Mouse (Mus musculus): Measurements from ENCODE around the gene Heatr5b. TPM values are rescaled to one million over a fixed set of nuclear protein-coding genes. Genes with fewer than 3 reads are reported as not detected.

The Heatr5b gene
- polyA plus RNA-seq, 1 experiment from 2014 or later: 19.8 TPM

DNA sequence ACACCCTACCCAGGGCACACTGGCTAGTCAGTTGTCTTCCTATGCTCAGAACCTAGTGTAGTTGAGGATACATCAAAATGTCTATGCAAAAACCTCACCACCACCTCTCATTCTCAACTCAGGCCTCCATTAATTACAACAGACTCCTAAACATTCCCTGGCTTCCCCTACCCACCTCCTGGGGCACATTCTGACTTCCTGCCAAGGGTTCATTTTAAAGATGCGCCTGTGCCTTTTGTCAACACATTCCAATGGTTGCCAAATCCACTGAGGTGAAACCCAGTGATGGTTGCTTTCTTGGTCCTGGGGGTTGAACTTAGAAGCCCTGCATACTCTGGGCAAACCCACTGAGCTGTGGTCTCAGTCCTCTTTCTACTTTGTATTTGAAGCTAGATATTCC is 103.1 kb downstream of the Heatr5b start:
- H3K27me3 ChIP-seq (ENCODE audit: control insufficient read depth, insufficient read depth, low read length): no peaks in the 10 kb centered on the region
- H3K36me3 ChIP-seq (ENCODE audit: control insufficient read depth, insufficient read depth, low read length): no peaks in the 10 kb centered on the region
- no peak overlapping the region for H3K4me2 ChIP-seq (ENCODE audit: low read depth, low read length, severe bottlenecking)
- DNase-seq (ENCODE audit: low spot score): no peak
- H3K27ac ChIP-seq (ENCODE audit: low read depth, low read length): no peak overlapping the region
- H3K4me3 ChIP-seq (ENCODE audit: low read depth, low read length): no peak overlapping the region
- no peak for ATAC-seq (replicated peaks; ENCODE audit: low FRiP score)
- H3K9me3 ChIP-seq (ENCODE audit: control insufficient read depth, low read length): no peaks in the 10 kb centered on the region
- H3K9ac ChIP-seq (ENCODE audit: low read length): no peak overlapping the region
- H3K4me1 ChIP-seq (replicated peaks; ENCODE audit: control insufficient read depth, insufficient read depth, low read length): peaks cover 8% of the 10 kb centered on the region; the same call in 1 of the 2 replicates
- WGBS: 66% methylated on average over 1 of the region's 1 CpGs

DNA sequence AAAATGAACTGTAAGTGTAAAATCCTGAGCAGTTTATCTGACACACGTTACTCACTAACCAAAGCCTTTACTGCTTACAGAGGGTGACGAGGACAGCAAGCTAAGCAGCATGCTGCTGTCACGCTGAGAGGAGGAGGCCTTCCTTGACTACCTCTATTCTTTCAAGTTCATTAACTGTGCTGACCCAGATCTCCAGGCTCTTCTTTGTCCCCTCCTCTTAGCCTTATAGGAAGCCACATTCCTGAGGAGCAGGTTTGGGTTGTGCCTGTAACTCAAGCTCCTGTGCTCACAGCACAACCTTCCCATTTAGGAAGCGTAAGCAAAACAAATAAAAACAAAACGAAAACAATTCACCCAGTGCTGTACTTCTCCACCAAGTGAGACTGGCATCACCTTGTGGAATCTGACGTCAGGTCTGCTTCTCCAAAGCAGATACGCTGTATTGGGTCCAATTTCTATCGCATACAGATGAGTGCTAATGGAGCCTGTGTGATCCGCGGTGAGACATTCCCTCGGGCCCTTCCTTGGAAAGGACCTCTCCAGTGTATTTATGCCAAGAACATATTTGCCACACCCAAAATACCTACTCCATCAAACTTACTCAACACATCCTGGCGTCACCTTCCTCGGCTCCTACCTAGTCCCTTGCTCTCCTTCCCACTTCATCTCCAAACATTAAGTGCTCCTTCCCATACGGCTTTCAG is 108.3 kb downstream of the Heatr5b start:
- WGBS: 82% methylated on average over 14 of the region's 14 CpGs
- Histone ChIP-seq H3K36me3 (ENCODE audit: control insufficient read depth, insufficient read depth, low read length) (no peaks in the 10 kb centered on the region), H3K4me1 (replicated peaks; ENCODE audit: control insufficient read depth, insufficient read depth, low read length) (no peaks in the 10 kb centered on the region), H3K27ac (ENCODE audit: low read depth, low read length) (no peak overlapping the region), H3K9me3 (ENCODE audit: control insufficient read depth, low read length) (no peaks in the 10 kb centered on the region), H3K9ac (ENCODE audit: low read length) (no peak overlapping the region), H3K4me3 (ENCODE audit: low read depth, low read length) (no peak overlapping the region), H3K27me3 (ENCODE audit: control insufficient read depth, insufficient read depth, low read length) (no peaks in the 10 kb centered on the region), H3K4me2 (ENCODE audit: low read depth, low read length, severe bottlenecking) (no peak overlapping the region)
- no peak for DNase-seq (ENCODE audit: low spot score)
- no peak for ATAC-seq (replicated peaks; ENCODE audit: low FRiP score)

DNA sequence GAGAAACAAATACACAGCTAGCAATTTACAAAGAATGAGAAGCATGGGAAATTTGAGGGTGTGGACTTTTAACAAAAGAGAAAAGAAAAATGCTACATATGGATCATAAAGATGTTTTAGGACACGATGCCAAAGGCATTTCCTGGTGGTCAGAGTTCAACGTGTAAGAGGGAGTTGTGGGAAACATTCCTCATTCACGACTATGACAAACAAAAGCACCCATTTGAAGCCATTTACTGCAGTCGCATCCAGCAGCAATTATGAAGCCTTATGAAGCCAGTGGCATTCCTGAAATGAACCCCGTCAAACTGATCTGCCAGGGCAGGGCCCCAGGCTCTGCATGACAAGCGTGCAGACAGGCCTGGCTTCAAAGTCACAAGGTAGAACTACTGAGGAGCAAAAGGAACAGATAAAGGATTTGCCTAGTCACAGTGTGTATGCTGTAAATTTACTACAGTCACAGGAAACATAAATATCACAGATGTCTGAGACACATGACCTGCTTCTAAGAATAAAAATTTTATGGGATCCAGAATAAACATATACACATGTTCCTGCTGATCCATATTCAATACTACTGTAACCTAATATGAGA is 110.6 kb downstream of the Heatr5b start:
- Histone ChIP-seq H3K27me3 (ENCODE audit: control insufficient read depth, insufficient read depth, low read length) (no peaks in the 10 kb centered on the region), H3K9me3 (ENCODE audit: control insufficient read depth, low read length) (no peaks in the 10 kb centered on the region), H3K9ac (ENCODE audit: low read length) (no peak overlapping the region), H3K36me3 (ENCODE audit: control insufficient read depth, insufficient read depth, low read length) (no peaks in the 10 kb centered on the region), H3K4me2 (ENCODE audit: low read depth, low read length, severe bottlenecking) (no peak overlapping the region), H3K4me3 (ENCODE audit: low read depth, low read length) (no peak overlapping the region), H3K4me1 (replicated peaks; ENCODE audit: control insufficient read depth, insufficient read depth, low read length) (no peaks in the 10 kb centered on the region), H3K27ac (ENCODE audit: low read depth, low read length) (no peak overlapping the region)
- no peak for ATAC-seq (replicated peaks; ENCODE audit: low FRiP score)
- WGBS: 84% methylated on average over 6 of the region's 6 CpGs
- no peak for DNase-seq (ENCODE audit: low spot score)

DNA sequence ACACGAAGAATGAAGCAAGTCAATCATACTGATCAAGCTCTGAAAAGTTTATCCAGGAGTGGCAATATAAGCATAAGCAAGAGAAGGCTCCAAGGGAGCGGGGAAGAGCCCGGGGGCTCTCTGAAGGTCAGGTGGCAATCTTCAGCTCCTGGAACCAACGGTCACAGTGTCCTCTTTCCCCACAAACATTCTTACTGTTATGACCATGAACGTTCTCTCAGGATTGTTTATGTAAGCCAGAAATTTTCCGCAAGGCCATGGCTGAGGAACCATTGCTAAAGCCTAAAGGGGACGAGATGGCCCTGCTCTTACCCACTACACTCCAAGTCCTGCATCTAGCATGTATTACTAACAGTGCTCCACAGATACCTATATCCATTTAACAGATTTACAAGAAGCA is 113.5 kb downstream of the Heatr5b start:
- no peak for DNase-seq (ENCODE audit: low spot score)
- no peak for ATAC-seq (replicated peaks; ENCODE audit: low FRiP score)
- no peaks in the 10 kb centered on the region for H3K4me1 ChIP-seq (replicated peaks; ENCODE audit: control insufficient read depth, insufficient read depth, low read length)
- H3K36me3 ChIP-seq (ENCODE audit: control insufficient read depth, insufficient read depth, low read length): peaks cover 2% of the 10 kb centered on the region; the same call in 1 of the 2 replicates
- WGBS: 90% methylated on average over 7 of the region's 7 CpGs
- no peaks in the 10 kb centered on the region for H3K9me3 ChIP-seq (ENCODE audit: control insufficient read depth, low read length)
- no peak overlapping the region for H3K9ac ChIP-seq (ENCODE audit: low read length)
- no peaks in the 10 kb centered on the region for H3K27me3 ChIP-seq (ENCODE audit: control insufficient read depth, insufficient read depth, low read length)
- no peak overlapping the region for H3K4me3 ChIP-seq (ENCODE audit: low read depth, low read length)
- H3K27ac ChIP-seq (ENCODE audit: low read depth, low read length): no peak overlapping the region
- no peak overlapping the region for H3K4me2 ChIP-seq (ENCODE audit: low read depth, low read length, severe bottlenecking)

DNA sequence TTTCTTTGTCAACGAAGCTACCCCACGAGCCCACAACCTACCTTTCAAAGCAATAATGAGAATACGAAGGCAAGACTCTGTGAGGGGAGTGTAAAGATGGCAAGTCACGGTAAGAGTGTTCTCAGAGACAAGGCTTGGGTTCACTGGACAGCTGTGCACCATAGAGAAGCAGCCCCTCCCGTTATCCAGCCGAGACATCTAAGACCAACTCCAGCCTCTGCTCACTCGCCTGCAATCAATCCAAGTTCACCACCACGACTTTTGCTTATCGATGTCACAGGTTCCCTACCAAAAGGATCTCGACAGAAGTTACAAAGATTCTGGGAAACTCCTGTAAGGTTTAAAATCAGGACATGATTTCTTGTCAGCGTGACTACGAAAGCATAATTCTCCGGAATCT is 116.1 kb downstream of the Heatr5b start:
- no peaks in the 10 kb centered on the region for H3K4me1 ChIP-seq (replicated peaks; ENCODE audit: control insufficient read depth, insufficient read depth, low read length)
- H3K27ac ChIP-seq (ENCODE audit: low read depth, low read length): no peak overlapping the region

DNA sequence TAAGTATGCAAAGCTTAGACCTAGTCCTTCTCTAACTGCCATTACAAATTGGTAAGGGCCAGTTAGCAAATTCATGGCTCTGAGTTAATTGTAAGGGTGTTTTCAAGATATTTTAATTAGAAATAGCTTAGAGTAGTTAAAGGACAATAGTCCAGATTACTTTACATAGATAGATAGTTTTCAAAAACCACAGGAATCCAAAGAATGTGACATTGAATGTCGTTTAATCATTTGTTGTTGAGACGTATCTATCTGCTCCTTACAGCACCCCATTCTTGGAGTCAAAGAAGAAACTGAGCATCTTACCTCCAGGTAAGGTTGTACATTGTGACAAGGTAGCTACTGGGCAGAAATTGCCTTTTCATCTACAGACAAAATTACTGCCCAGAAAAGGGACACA is 124.9 kb downstream of the Heatr5b start:
- no peaks in the 10 kb centered on the region for H3K9me3 ChIP-seq (ENCODE audit: control insufficient read depth, low read length)
- WGBS: 76% methylated on average over 2 of the region's 2 CpGs
- ATAC-seq (replicated peaks; ENCODE audit: low FRiP score) (no peak), DNase-seq (ENCODE audit: low spot score) (no peak)
- H3K4me1 ChIP-seq (replicated peaks; ENCODE audit: control insufficient read depth, insufficient read depth, low read length): no peaks in the 10 kb centered on the region
- H3K27me3 ChIP-seq (ENCODE audit: control insufficient read depth, insufficient read depth, low read length): no peaks in the 10 kb centered on the region
- H3K4me2 ChIP-seq (ENCODE audit: low read depth, low read length, severe bottlenecking): no peak overlapping the region
- H3K4me3 ChIP-seq (ENCODE audit: low read depth, low read length): no peak overlapping the region
- no peak overlapping the region for H3K27ac ChIP-seq (ENCODE audit: low read depth, low read length)
- H3K36me3 ChIP-seq (ENCODE audit: control insufficient read depth, insufficient read depth, low read length): no peaks in the 10 kb centered on the region
- H3K9ac ChIP-seq (ENCODE audit: low read length): no peak overlapping the region

More for the DNA sequence above, 116.1 kb downstream of the Heatr5b start:
- Histone ChIP-seq H3K9ac (ENCODE audit: low read length) (no peak overlapping the region), H3K36me3 (ENCODE audit: control insufficient read depth, insufficient read depth, low read length) (peaks cover 2% of the 10 kb centered on the region; the same call in 1 of the 2 replicates), H3K9me3 (ENCODE audit: control insufficient read depth, low read length) (no peaks in the 10 kb centered on the region), H3K4me3 (ENCODE audit: low read depth, low read length) (no peak overlapping the region), H3K4me2 (ENCODE audit: low read depth, low read length, severe bottlenecking) (no peak overlapping the region), H3K27me3 (ENCODE audit: control insufficient read depth, insufficient read depth, low read length) (no peaks in the 10 kb centered on the region)
- WGBS: 93% methylated on average over 13 of the region's 13 CpGs
- ATAC-seq (replicated peaks; ENCODE audit: low FRiP score) (no peak), DNase-seq (ENCODE audit: low spot score) (no peak)

DNA sequence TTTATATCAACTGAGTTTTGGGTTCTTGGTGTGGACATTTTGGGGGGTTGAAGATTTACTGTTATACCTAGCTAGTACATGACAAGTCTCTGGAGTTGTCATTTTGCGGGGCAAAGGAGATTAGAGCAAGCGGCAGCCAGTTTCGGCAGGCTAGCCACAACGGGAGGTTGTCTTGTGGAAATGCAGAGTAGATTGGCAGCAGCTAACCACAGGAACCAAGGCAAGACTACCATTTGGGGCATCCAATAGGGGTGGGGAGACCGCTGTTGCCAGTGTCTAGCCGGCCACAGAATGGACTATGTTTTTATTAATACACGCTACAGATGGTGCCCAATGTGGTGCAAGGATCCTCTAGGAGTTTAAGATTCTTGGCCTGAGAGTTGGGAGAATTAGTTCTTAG is 126.7 kb downstream of the Heatr5b start:
- no peaks in the 10 kb centered on the region for H3K4me1 ChIP-seq (replicated peaks; ENCODE audit: control insufficient read depth, insufficient read depth, low read length)
- no peak overlapping the region for H3K9ac ChIP-seq (ENCODE audit: low read length)
- no peak overlapping the region for H3K4me3 ChIP-seq (ENCODE audit: low read depth, low read length)
- no peaks in the 10 kb centered on the region for H3K9me3 ChIP-seq (ENCODE audit: control insufficient read depth, low read length)
- H3K36me3 ChIP-seq (ENCODE audit: control insufficient read depth, insufficient read depth, low read length): no peaks in the 10 kb centered on the region
- no peak for ATAC-seq (replicated peaks; ENCODE audit: low FRiP score)
- H3K27me3 ChIP-seq (ENCODE audit: control insufficient read depth, insufficient read depth, low read length): no peaks in the 10 kb centered on the region
- WGBS: 88% methylated on average over 7 of the region's 7 CpGs
- DNase-seq (ENCODE audit: low spot score): no peak
- H3K4me2 ChIP-seq (ENCODE audit: low read depth, low read length, severe bottlenecking): no peak overlapping the region
- no peak overlapping the region for H3K27ac ChIP-seq (ENCODE audit: low read depth, low read length)

DNA sequence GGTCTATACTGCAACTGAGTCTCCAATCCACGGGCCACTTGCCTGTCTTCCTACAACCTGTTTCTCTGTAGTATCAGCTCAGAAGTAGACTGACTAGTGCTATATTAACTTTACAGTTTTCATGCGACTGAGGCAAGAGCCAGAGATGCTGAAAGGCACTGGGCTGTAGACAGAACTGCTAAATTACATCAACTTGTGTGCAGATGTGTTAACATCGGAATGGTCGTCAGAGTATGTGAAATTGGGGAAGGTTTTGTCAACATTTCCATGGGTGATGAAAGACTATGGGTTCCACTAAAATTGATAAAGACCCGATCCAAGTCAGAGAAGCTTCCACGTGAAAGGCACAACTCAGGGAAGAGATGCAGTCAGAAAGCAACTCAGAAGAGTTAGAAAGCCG is 132.2 kb downstream of the Heatr5b start:
- ATAC-seq (replicated peaks; ENCODE audit: low FRiP score) (no peak), DNase-seq (ENCODE audit: low spot score) (no peak)
- Histone ChIP-seq H3K4me3 (ENCODE audit: low read depth, low read length) (no peak overlapping the region), H3K9me3 (ENCODE audit: control insufficient read depth, low read length) (no peaks in the 10 kb centered on the region), H3K9ac (ENCODE audit: low read length) (no peak overlapping the region), H3K27me3 (ENCODE audit: control insufficient read depth, insufficient read depth, low read length) (no peaks in the 10 kb centered on the region), H3K27ac (ENCODE audit: low read depth, low read length) (no peak overlapping the region), H3K36me3 (ENCODE audit: control insufficient read depth, insufficient read depth, low read length) (no peaks in the 10 kb centered on the region), H3K4me1 (replicated peaks; ENCODE audit: control insufficient read depth, insufficient read depth, low read length) (no peaks in the 10 kb centered on the region), H3K4me2 (ENCODE audit: low read depth, low read length, severe bottlenecking) (no peak overlapping the region)
- 93% methylated on average over 7 of the region's 7 CpGs for WGBS
